Mouse (Mus musculus) retina, embryonic 14.5 days (tissue): Measurements from ENCODE around the gene Aknad1.

ENCODE experiments used
- DNase-seq: peaks from one replicate; pipeline ENCODE4 v3.0.0-alpha.2; 2015; ENCODE audit warnings: low spot score

Gene Aknad1

GRCm38 (mm10) chr3:108739045-108739708, at the start of gene Aknad1:
Gene Aknad1, plus strand, starts transcription at chr3:108739658.
- peak; percentile 53 for DNase-seq

GRCm38 (mm10) chr3:108689979-108690378, 49.5 kb upstream of the Aknad1 start:
- no peak for DNase-seq

GRCm38 (mm10) chr3:108694321-108694720, 45.1 kb upstream of the Aknad1 start:
- DNase-seq = no peak

- DNase-seq = no peak
Observed at GRCm38 (mm10) chr3:108698662-108699061, 40.8 kb upstream of the Aknad1 start.

GRCm38 (mm10) chr3:108699786-108700185, 39.7 kb upstream of the Aknad1 start:
- DNase-seq = no peak

- DNase-seq = peak; percentile 55
Observed at GRCm38 (mm10) chr3:108701256-108701655, 38.2 kb upstream of the Aknad1 start.

GRCm38 (mm10) chr3:108702789-108703188, 36.7 kb upstream of the Aknad1 start:
- DNase-seq = no peak

GRCm38 (mm10) chr3:108711296-108711695, 28.2 kb upstream of the Aknad1 start:
- no peak for DNase-seq

GRCm38 (mm10) chr3:108713065-108713675, 26.3 kb upstream of the Aknad1 start:
- peak; percentile 29 for DNase-seq

- no peak for DNase-seq
Observed at GRCm38 (mm10) chr3:108714837-108715236, 24.6 kb upstream of the Aknad1 start.

- no peak for DNase-seq
Observed at GRCm38 (mm10) chr3:108717896-108718502, 21.5 kb upstream of the Aknad1 start.

GRCm38 (mm10) chr3:108719357-108719756, 20.1 kb upstream of the Aknad1 start:
- DNase-seq = no peak

GRCm38 (mm10) chr3:108719761-108720160, 19.7 kb upstream of the Aknad1 start:
- no peak for DNase-seq

GRCm38 (mm10) chr3:108721076-108721991, 18.1 kb upstream of the Aknad1 start:
- DNase-seq = peak; percentile 68

- peak; percentile 99 for DNase-seq
Observed at GRCm38 (mm10) chr3:108722036-108722872, 17.2 kb upstream of the Aknad1 start, which contains the start of gene Gpsm2. Gene Gpsm2, minus strand, starts transcription at chr3:108722309.

GRCm38 (mm10) chr3:108726413-108726812, 13.0 kb upstream of the Aknad1 start:
- DNase-seq = no peak

- no peak for DNase-seq
Observed at GRCm38 (mm10) chr3:108727344-108727743, 12.1 kb upstream of the Aknad1 start.

GRCm38 (mm10) chr3:108727776-108728175, 11.7 kb upstream of the Aknad1 start:
- no peak for DNase-seq

GRCm38 (mm10) chr3:108730316-108730715, 9.1 kb upstream of the Aknad1 start:
- DNase-seq = no peak

GRCm38 (mm10) chr3:108737761-108738160, 1.7 kb upstream of the Aknad1 start:
- DNase-seq = no peak

- DNase-seq = no peak
Observed at GRCm38 (mm10) chr3:108744060-108744459, 4.6 kb downstream of the Aknad1 start.
